Mouse (Mus musculus): ENCODE results near the gene Gpr62. TPM values are rescaled to one million over a fixed set of nuclear protein-coding genes. Genes with fewer than 3 reads are reported as not detected.

Gpr62 gene
- polyA plus RNA-seq (2014; fragmentation: Illumina TruSeq; extraction: RNeasy Lipid Tissue Mini Kit (QIAGEN cat#74804)), result not detected

DNA sequence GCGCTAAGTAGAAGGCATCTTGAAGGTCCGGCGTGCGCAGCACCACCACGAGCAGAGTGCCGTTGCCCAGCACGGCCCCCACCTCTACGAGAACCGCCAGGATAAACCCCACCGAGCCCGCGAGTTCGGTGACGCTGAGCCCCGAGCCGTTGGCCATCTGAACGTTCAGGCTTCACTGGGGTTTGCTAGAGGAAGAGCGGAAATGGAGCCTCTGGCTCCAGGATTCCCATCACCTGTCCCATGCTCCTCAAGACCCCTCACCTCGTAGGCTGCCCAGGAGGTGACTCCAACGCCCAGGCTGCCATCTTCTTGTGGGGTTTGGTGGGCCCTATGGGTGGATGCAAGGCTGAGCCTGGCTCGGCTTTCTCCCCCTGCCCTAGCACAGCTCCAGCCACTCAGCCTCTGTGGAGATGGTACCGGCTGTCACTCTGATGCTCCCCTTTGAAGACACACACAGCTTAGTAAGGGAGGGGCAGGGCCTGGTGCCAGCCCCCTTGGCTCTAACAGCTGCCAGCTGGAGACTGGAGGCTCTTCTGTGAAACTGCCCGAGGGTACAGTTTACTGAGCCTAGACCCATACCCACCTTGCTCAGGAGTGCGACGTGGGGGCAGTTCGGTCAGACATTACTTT, at the start of gene Gpr62:
Gene Gpr62 (minus strand): TSS at position 368 of the 630 bp plus-strand sequence.

DNA sequence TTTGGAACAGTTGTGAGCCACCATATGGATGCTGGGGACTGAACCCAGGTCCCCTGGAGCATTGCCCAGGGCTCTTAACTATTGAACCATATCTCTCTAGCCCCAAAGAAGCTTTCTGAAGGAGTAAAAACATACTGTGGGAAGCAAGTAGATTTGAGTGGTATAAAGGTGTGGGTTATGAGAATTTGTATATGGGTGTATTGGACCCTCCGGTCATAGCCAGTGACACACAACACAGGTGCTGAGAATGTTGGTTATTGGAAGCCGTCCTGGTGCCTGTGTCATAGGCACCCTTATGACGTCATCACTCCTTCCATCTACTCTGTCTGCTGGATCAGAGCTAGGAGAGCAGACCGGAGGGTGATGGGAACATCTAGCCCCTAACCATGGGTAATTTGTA, 48.5 kb upstream of the Gpr62 start, which contains the start of gene Iqcf5:
Gene Iqcf5 (plus strand): TSS at position 301 of the 400 bp plus-strand sequence.

DNA sequence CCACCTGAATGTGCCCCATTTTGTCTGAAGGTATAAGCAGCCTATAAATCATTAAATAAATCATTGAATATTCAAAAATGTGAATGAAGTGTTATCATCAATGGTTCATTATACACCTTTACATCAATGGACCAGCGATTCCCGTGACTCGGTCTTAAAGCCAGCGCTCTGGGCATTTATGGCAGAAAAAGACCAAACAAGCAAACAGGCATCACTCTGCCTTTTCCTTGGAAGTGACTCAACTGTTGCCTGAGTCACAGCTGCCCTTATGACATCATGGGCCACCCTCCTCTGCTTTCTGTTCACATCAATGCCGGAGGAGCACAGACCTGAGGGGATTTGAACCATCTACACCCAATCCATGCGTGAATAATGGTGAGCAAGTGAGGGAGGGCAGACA, 33.9 kb upstream of the Gpr62 start, which contains the start of gene Iqcf1:
Gene Iqcf1 (plus strand): TSS at position 301 of the 400 bp plus-strand sequence.

DNA sequence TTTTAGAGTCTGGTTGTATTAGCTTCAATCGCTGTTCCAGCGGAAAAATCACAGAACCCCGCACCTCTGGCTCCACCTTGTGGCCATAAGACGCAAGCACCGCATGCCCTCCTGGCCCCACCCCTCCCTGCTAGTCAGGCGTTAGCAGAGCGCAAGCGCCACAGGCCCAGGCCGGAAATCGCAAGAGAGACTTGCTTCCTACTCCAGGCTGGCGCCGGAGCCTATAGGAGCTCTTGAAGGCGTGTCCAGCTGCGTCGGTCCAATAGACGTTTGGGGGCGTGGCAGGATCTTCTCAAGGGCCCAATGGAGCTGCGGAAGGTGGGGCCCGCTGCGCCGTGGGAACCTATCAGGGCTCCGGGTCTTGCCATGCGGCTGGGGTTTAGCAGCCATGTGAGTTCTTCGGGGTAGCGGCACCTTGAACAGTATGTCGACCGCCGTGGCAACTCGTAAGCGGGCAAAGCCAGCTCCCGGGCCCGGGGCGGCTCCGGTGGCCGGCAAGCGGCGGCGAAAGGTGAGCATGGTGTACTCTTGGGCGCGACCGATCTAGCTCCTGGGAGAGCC, 11.3 kb upstream of the Gpr62 start, which contains the start of gene Parp3:
Gene Parp3 (minus strand): TSS at position 26 of the 561 bp plus-strand sequence.

DNA sequence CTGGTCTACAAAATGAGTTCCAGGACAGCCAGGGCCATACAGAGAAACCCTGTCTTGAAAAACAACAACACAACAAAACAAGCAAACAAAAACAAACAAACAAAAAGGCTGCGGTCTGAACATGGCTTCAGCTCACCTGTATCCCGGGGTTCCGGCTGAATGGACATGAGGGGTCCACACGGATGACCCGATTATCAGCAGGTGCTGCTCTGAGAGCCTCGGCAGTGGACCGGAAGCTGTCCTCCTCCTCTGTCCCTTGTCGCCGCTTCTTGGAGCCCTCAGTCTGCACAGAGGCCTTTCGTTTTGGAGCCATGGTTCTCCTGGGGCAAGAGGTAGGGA, 9.9 kb upstream of the Gpr62 start, which contains the start of gene Rrp9:
Gene Rrp9 (plus strand): TSS at position 301 of the 339 bp plus-strand sequence.

DNA sequence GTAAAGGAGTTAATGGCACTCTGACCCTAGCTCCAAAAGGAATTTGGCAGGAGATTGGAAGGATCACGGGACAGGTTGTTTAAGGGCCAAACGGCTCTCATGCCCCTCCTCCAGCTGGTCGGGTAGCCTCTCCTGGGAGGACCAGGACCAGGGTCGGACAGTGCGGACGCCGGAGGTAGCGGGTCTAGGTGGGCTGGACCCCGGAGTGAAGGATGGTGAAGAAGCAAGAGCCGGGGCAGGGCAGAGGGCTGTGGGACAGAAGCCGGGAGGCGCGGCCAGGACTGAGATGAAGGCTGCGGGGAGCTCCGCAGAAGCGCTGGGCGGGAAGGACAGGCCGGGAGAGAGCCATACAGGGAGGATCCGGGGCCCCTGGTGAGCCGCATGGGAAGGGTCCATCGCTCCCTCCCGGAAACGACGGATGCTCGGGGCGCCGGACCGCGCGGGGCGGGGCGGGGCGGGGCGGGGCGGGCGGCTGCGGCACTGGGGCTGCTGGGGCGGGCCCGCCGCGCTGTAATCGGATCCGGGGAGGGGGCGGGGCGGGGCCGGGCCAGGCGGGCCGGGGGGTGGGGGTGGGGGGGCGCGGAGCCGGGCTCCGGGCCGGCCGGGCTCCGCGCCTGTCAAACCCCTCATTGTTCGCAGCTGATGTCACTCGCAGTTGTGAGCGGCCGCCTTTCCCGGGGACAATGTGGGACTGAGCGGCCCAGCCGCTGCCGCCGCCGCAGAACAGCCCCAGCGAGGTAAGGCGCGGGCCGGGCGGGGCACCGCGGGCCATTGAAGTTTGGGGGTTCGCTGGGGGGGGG, 12.3 kb downstream of the Gpr62 start, which contains the start of gene Pcbp4:
Gene Pcbp4 (plus strand): TSS at position 21 of the 800 bp plus-strand sequence.

DNA sequence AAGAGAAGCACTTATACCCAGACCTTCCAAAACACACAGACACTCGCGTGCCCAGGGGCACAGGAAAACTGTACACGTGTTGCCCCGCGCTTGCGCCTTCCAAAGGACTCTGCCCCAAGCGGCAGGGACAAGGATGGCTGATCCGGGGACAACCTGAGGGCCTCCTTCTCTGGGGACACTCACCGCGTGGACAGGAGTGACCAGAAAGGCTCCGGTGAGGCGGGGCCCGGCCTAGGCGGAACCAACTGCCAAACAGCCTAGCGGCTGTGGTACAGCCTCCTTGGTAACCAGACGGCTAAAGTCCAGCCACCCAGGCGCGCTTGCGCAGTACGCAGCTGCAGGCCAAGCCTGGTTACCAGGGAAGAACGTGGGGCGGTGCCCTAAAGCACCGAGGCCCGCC, 18.4 kb downstream of the Gpr62 start, which contains the start of the genes Abhd14b and Abhd14a:
Gene Abhd14b (plus strand): TSS at position 112 of the 400 bp plus-strand sequence.
Gene Abhd14a (minus strand): TSS at position 331 of the 400 bp plus-strand sequence.

DNA sequence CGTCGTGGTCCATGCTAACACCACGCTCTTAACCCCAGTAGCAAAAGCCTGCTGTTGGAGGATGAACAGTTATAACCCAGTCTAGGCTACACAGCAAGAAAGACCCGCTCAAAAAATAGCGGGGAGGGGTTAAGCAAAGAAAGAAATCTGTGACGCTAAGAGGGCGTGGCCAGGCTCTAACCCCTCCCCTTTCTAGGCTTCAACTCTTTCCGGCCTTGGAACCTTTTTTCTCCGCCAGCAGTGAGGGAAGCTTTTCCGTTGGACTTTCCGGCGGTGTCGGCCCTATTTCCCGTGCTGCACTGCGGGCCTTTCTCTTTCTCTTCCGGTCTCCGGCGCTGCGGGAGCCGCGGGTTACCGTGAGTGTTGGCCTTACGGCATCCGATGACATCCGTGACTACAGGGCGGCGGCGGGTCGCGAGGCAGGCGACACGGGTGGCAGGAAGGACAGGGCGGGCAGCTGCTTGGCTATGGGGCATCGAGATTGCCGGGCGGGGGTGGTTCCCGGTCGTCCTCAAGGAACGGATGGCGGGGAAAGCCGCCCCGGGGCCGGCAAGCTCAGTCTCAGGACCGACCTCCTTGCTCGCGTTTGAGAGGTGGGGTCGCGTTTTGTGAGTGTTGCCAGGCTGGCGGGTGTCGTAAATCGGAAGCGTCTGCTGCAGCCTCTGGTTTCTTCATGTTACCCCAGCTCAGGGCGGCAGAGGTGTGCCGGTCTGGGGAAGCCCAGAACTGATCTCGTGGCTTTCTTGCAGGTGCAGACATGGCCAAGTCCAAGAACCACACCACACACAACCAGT, 36.3 kb downstream of the Gpr62 start, which contains the start of gene Rpl29:
Gene Rpl29 (plus strand): TSS at position 234 of the 794 bp plus-strand sequence.

Other genes starting within 250 kb of the Gpr62 start
- 0.11 TPM for gene Tlr9, start 243.3 kb downstream of the Gpr62 start, polyA plus RNA-seq (2014; fragmentation: Illumina TruSeq; extraction: RNeasy Lipid Tissue Mini Kit (QIAGEN cat#74804))
- 30.9 TPM for gene Alas1, start 217.3 kb downstream of the Gpr62 start, polyA plus RNA-seq (2014; fragmentation: Illumina TruSeq; extraction: RNeasy Lipid Tissue Mini Kit (QIAGEN cat#74804))
- 2.0 TPM for gene Poc1a, start 184.9 kb downstream of the Gpr62 start, polyA plus RNA-seq (2014; fragmentation: Illumina TruSeq; extraction: RNeasy Lipid Tissue Mini Kit (QIAGEN cat#74804))
- gene Dusp7, start 97.3 kb downstream of the Gpr62 start, polyA plus RNA-seq (2014; fragmentation: Illumina TruSeq; extraction: RNeasy Lipid Tissue Mini Kit (QIAGEN cat#74804)), result 23.3 TPM
- gene Rpl29, start 36.5 kb downstream of the Gpr62 start, polyA plus RNA-seq (2014; fragmentation: Illumina TruSeq; extraction: RNeasy Lipid Tissue Mini Kit (QIAGEN cat#74804)), result 40.9 TPM
- not detected for gene Acy1, start 27.6 kb downstream of the Gpr62 start, polyA plus RNA-seq (2014; fragmentation: Illumina TruSeq; extraction: RNeasy Lipid Tissue Mini Kit (QIAGEN cat#74804))
- 7.1 TPM for gene Abhd14b, start 18.5 kb downstream of the Gpr62 start, polyA plus RNA-seq (2014; fragmentation: Illumina TruSeq; extraction: RNeasy Lipid Tissue Mini Kit (QIAGEN cat#74804))
- 1.3 TPM for gene Abhd14a, start 18.3 kb downstream of the Gpr62 start, polyA plus RNA-seq (2014; fragmentation: Illumina TruSeq; extraction: RNeasy Lipid Tissue Mini Kit (QIAGEN cat#74804))
- gene Pcbp4, start 12.6 kb downstream of the Gpr62 start, polyA plus RNA-seq (2014; fragmentation: Illumina TruSeq; extraction: RNeasy Lipid Tissue Mini Kit (QIAGEN cat#74804)), result not detected
- not detected for gene Rrp9, start 10.0 kb upstream of the Gpr62 start, polyA plus RNA-seq (2014; fragmentation: Illumina TruSeq; extraction: RNeasy Lipid Tissue Mini Kit (QIAGEN cat#74804))
- 4.7 TPM for gene Parp3, start 11.0 kb upstream of the Gpr62 start, polyA plus RNA-seq (2014; fragmentation: Illumina TruSeq; extraction: RNeasy Lipid Tissue Mini Kit (QIAGEN cat#74804))
- not detected for gene Iqcf1, start 34.0 kb upstream of the Gpr62 start, polyA plus RNA-seq (2014; fragmentation: Illumina TruSeq; extraction: RNeasy Lipid Tissue Mini Kit (QIAGEN cat#74804))
- not detected for gene Iqcf5, start 48.6 kb upstream of the Gpr62 start, polyA plus RNA-seq (2014; fragmentation: Illumina TruSeq; extraction: RNeasy Lipid Tissue Mini Kit (QIAGEN cat#74804))
- gene Iqcf3, start 95.7 kb upstream of the Gpr62 start, polyA plus RNA-seq (2014; fragmentation: Illumina TruSeq; extraction: RNeasy Lipid Tissue Mini Kit (QIAGEN cat#74804)), result not detected
- gene Iqcf4, start 105.1 kb upstream of the Gpr62 start, polyA plus RNA-seq (2014; fragmentation: Illumina TruSeq; extraction: RNeasy Lipid Tissue Mini Kit (QIAGEN cat#74804)), result not detected
- gene Iqcf6, start 160.6 kb upstream of the Gpr62 start, polyA plus RNA-seq (2014; fragmentation: Illumina TruSeq; extraction: RNeasy Lipid Tissue Mini Kit (QIAGEN cat#74804)), result not detected
- gene Grm2, start 190.1 kb upstream of the Gpr62 start, polyA plus RNA-seq (2014; fragmentation: Illumina TruSeq; extraction: RNeasy Lipid Tissue Mini Kit (QIAGEN cat#74804)), result not detected
- 3.9 TPM for gene Tex264, start 220.0 kb upstream of the Gpr62 start, polyA plus RNA-seq (2014; fragmentation: Illumina TruSeq; extraction: RNeasy Lipid Tissue Mini Kit (QIAGEN cat#74804))